Mouse (Mus musculus): ENCODE results near the gene Txndc12.

The Txndc12 gene

GRCm38 (mm10) chr4:108834115-108834970, at the start of gene Txndc12:
Gene Txndc12, plus strand, starts transcription at chr4:108834601.
- DNase-seq (ENCODE audit: low spot score) = peak; percentile 80

DNA sequence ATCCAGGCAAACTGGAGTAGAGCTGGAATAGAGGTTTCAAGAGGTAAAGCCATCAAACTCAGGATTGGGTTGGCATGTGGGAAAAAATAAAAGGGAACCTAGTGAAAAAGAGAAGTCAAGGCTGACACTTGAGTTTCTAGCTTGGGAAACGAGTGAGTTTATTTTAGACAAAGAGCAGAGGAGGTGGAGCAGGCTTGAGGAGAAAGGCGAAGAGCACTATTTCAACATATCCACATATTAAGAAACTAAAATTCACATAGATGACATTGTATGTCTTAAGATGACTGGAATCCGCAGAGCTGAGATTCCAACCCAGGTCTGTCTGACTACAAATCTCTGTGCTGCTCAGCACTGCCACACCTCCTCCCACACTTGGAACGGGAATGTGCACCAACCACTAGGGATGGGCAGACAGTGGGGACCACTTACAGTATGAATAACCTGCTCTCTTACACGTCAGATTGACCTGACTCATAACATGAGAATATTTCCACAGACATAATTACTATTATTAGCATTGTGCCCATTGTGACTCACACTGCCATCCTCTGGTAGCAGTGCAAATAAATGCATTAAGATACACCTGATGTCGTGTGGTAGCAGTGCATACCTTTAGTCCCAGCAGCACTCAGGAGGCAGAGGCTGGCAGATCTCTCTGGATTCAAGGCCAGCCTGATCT, 45.0 kb upstream of the Txndc12 start:
- no peak for DNase-seq (ENCODE audit: low spot score)

DNA sequence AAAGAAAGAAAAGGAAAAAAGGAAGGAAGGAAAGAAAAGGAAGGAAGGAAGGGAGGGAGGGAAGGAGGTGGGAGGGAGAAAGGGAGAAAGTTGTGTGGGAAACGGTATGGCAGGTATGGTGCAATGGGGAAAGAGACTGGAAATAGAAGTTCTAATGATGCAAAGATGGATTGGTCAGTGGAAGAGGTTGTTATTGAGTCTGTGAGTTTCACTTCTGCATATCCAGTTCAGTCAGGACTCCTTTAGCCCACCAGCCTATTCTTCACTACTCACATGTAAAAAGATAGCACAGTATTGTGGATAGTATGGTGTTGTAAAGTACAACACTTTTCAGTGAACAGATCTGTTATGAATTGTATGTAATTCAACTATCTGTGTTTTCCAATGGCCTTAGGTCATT, 43.9 kb upstream of the Txndc12 start:
- no peak for DNase-seq (ENCODE audit: low spot score)

GRCm38 (mm10) chr4:108793941-108794340, 40.5 kb upstream of the Txndc12 start:
- no peak for DNase-seq (ENCODE audit: low spot score)

GRCm38 (mm10) chr4:108796701-108797100, 37.7 kb upstream of the Txndc12 start:
- no peak for DNase-seq (ENCODE audit: low spot score)

- peak; percentile 50 for DNase-seq (ENCODE audit: low spot score)
Observed at GRCm38 (mm10) chr4:108798083-108798830, 36.1 kb upstream of the Txndc12 start.

DNA sequence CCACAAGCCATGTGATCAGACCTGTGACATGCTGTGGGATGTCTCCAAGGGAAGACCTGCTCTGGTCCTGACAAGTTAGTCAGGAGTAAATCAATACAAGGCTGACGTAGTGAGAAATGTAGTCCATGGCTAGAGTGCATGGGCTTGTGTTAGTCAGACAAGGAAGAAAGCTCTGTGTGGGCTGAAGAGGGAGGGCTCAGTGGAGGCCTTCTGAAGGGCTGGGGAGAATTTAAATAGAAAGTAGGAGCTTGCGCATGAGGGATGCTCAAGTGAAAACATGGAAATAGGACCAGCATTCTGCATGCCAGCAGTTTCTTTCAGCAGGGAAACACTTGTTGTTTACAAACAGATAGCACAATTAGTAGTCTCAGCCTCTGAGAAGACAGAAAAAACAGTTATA, 30.9 kb upstream of the Txndc12 start:
- no peak for DNase-seq (ENCODE audit: low spot score)

GRCm38 (mm10) chr4:108811142-108811541, 23.3 kb upstream of the Txndc12 start:
- DNase-seq (ENCODE audit: low spot score) = no peak

DNA sequence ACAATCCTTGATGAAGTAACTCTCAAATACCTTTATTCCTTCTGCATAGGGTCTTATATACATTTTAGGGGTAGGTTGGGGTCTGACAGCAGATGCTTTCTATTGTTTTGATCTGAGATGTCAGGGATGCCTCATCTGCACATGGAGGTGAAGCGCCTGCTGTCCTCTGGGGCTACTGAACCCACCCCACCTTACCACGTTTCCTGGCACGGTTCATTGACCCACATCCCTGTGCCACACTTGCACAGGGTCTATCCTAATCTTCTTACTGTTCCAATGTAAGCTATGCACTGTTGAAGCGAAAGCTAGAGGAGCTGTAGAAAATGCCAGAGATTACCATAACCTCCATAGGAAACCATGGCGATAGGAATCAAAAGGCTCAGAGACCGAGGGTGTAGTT, 22.9 kb upstream of the Txndc12 start:
- no peak for DNase-seq (ENCODE audit: low spot score)

DNA sequence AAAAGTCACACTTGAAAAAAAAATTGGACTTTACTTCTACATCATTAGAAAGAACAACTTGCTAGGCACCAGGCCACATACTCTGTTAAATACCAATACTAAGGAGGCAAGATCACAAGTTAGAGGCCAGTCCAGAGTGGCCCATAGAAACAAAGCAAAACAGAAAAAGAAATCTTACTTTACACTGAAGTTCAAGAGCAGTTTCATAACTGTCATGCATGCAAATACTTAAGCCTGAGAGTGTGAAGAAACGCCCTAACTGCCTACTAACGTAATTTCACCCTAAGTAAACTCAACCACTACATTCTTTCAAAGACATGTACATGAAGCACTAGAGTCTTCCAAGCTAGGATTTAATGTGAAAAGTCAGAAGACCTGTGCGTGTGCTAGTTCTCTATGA, 8.7 kb upstream of the Txndc12 start:
- DNase-seq (ENCODE audit: low spot score) = no peak

GRCm38 (mm10) chr4:108826096-108826495, 8.3 kb upstream of the Txndc12 start:
- no peak for DNase-seq (ENCODE audit: low spot score)

- no peak for DNase-seq (ENCODE audit: low spot score)
Observed at GRCm38 (mm10) chr4:108826643-108827042, 7.8 kb upstream of the Txndc12 start.

DNA sequence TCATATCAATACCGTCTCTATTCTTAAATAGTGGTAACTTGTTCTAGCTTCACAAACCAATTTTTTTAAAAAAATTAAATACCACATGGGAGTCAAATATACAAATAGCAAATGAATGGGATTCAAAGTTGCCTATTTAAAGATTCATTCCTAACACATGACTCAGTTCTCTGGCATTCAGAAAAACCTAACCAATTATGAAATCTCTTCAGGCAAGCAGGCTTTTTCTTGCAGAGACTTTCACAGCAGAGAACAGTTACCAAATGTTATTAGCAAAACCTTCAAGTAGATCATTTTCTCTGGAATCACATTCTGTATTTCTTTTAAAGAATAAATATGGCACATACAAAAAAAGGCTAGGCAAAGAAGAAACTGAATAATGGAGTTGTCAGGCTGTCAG, 3.7 kb upstream of the Txndc12 start:
- DNase-seq (ENCODE audit: low spot score) = no peak

DNA sequence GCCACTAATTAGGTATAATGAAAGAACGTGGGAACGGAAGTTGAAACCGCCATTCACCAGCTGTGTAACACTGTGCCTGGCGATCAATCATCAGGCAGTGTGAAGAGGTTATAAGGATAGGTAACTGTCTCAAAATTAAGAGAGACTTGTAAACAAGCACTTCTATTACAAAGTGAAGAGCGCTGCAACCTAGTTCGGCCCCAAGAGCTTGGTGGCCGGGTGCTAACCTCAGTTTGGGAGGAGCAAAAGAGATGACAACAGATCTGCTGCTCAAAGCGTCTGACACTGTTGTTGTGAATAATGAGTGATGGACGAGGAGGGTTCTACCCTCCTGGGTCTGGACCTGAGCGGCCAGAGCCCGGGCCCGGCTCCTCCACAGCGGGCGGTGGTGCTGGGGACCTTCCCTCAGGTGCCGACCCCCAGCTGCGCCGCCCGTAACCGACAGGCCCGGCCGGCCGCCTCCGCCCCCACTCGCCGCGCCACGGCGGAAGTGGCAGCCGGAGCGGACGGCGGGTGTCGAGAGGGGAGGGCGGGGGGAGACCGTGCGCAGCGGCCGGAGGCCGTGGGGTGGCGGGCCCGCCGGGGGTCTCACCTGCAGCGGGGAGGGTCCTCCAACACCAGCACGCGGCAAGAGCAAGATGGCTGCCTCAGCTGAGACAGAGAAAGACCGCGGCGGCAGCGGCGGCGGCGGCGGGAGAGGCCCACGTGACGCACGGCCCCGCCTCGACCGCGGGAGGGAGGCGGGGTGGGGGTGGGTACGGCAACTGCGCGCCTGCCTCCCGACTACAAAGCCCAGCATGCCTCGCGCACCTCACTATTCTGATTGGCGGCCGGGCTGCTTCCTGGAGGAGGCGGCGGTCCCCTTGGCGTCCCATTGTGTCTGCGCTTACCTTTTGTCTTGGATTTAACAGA, 1.2 kb upstream of the Txndc12 start, which contains the start of gene Btf3l4:
Gene Btf3l4 (minus strand): TSS at position 699 of the 912 bp plus-strand sequence.
- peak; percentile 89 for DNase-seq (ENCODE audit: low spot score)

GRCm38 (mm10) chr4:108833828-108834114, 630 bp upstream of the Txndc12 start:
- DNase-seq (ENCODE audit: low spot score) = no peak

- DNase-seq (ENCODE audit: low spot score) = no peak
Observed at GRCm38 (mm10) chr4:108834971-108835311, 540 bp downstream of the Txndc12 start.

DNA sequence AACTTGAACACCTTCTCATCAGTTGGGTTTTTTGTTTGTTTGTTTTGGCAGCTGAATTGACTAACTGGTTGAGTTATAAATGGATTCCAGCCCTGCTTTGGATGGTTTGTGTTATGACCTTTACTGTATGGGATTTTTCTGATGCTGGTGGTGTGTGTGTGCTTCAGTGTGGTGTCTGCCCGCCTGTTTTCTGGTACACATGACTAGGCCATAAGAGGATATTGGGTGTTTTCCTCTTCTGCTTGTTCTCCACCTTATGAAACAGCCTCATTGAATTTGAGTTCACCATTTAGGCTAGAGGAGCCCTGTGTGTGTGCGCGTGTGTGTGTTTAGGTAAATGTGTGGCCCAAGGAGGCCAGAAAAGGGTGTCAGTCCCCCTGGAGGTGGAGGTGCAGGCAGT, 1.1 kb downstream of the Txndc12 start:
- DNase-seq (ENCODE audit: low spot score) = no peak

DNA sequence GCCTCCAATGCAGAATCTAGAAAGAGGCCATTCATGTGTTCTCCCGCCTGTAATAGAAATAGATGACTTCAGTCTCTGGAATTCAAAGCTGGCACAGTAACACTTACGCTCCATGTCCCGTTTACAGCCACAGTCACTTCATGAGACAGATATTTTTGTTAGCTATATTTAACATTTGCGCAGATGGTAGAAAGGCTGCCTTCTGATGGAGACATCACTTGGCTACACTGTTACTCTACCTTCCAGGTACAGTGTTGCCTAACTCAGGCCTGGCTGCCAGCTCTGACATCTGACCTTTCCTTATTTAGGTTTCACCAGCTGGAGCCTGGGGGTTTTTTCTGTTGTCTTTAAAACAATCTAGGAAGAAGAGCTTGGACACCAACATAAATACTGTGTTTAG, 3.6 kb downstream of the Txndc12 start:
- no peak for DNase-seq (ENCODE audit: low spot score)

DNA sequence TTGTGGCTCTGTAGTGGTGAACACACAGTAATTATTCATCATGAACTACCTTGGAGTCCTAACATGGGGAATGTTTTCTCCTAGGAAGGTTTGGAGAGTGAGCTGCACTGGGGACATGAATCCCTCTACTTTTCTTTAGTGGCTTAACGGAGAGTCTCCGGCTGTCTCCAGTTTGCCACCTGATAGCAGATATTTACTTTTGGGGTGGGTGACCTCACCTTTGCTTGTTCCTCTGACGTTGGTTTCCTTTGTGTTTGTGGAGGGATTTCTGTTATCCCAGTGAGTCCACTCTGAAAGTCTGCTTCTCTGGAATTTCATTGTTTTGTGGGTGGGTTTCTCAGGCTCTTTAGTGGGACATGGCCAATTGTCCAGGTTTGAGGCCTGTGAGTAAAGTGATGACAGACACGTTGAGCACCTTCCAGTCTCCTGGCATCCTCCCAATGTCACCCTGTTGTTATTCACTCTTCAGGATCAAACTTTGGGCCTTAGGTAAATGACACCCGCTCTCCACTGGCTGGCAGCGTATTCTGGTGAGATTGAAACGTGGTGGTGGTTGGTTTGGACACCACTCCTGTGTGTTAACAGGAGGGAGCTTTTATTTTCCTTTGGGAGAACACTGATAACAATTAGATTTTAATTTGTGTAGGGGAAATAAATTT, 7.6 kb downstream of the Txndc12 start:
- DNase-seq (ENCODE audit: low spot score) = no peak

GRCm38 (mm10) chr4:108843336-108843735, 8.9 kb downstream of the Txndc12 start:
- DNase-seq (ENCODE audit: low spot score) = no peak

- no peak for DNase-seq (ENCODE audit: low spot score)
Observed at GRCm38 (mm10) chr4:108845824-108846569, 11.6 kb downstream of the Txndc12 start.
